Mouse (Mus musculus): Measurements from ENCODE around the gene Card19. TPM values are rescaled to one million over a fixed set of nuclear protein-coding genes. Genes with fewer than 3 reads are reported as not detected.

Card19 gene
- polyA plus RNA-seq (2017; shearing (Covaris generic)): 79.3 TPM

DNA sequence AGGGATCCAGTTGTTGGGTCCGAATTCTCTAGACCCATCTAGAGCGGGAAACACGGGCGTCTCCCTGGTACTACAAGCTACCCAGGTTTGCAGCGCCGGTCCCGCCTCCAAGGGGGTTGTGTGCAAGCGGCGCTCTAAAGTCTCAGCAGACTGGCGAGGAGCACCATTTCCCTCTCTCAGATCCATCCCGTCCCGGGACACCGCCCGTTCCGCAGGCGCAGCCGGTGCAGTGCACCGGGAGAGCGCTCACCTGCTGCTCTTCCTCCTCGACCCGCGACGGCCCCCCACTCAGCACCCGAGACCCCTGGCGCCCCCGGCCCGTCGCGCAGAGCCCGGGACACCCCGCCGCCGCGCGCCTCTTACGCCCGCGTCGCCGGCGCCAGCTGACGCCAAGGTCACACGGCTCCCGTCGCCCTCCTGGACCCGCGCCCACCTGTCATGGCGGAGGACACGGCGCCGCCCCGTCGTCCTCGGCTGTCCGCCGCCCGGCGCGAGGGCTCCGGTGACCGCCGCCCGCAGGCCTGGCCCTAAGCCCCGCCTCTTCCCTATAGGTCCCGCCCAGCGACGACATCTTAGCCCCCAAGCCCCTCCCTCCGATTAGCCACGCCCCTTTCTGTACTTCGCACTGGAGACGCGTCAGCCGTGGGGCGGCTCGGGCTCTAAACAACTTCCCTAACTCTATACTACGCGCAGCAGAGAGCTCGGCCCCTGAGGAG is at the start of gene Card19:
TSS of gene Card19 (minus strand) at position 534 of the 716 bp plus-strand sequence.

DNA sequence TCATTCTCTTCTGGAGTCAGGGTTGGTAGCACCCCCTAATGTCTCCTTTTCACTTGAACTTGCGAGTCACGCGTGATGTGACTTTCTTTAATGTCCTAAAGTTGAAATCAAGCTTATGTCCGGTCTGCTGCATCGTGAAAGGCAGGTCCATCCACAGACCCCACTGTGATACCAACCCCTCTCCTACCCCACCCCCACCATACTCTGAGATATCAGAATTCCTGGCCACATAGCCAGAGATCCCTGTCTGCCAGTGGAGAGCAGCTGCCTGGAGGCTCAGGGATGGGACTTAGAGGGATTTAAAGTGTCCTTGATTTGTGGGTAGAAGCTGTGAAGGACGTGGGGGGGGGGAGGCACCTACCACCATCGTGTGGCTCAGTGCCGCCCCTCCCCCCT is 32.6 kb upstream of the Card19 start, which contains the start of gene Susd3:
TSS of gene Susd3 (minus strand) at position 240 of the 396 bp plus-strand sequence.

DNA sequence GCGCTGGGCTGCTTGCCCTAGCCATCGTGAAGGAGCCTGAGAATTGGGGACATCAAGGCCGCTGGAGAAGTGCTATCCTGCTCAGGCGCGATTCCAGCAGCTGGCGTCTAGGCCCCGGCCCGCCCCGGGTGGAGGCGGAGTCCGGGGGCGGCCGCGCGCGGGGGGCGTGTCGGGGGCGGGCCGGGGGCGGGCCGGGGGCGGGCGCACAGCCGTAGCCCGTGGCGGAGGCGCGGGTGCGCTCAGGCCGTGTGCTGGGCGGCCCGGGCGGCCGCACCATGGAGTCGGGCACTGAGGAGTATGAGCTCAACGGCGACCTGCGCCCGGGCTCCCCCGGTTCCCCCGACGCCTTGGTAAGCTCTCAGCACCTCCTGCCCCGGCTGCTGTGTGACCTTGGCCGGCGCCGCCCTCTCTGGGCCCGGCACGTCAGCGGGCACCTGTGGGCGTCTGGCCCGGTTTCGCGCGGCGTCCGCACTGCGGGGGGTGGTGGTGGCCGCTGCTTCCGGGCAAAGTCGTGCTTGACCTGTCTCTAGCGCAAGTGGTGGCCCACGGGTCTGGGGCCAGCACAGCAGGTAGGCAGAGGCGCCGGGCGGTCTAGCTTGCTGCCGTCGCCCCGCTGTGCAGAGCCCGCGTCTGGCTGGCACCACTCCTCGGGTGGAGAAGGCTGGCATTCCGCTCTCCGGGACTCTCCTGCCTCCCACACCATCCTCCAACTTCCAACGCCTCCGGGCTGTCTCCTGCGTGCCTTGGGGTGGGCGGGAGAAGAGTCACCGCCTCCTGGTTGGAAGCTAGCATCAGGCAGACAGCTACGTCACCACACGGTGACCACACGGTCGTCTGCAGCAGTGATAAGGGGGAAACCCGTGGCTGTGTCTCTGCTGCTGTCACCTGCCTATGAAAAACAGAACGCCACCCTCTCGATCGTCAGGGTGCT is 28.3 kb downstream of the Card19 start, which contains the start of gene Ninj1:
TSS of gene Ninj1 (plus strand) at position 198 of the 931 bp plus-strand sequence.

Other genes starting within 250 kb of the Card19 start
- gene Fam120a, start 248.0 kb downstream of the Card19 start, polyA plus RNA-seq (2017; shearing (Covaris generic)): 70.4 TPM
- not detected for gene Wnk2, start 68.0 kb downstream of the Card19 start, polyA plus RNA-seq (2017; shearing (Covaris generic))
- 76.6 TPM for gene Ninj1, start 28.6 kb downstream of the Card19 start, polyA plus RNA-seq (2017; shearing (Covaris generic))
- gene Susd3, start 32.7 kb upstream of the Card19 start, polyA plus RNA-seq (2017; shearing (Covaris generic)): 25.2 TPM
- 34.2 TPM for gene Fgd3, start 104.3 kb upstream of the Card19 start, polyA plus RNA-seq (2017; shearing (Covaris generic))
- 27.1 TPM for gene Bicd2, start 125.5 kb upstream of the Card19 start, polyA plus RNA-seq (2017; shearing (Covaris generic))
- 15.8 TPM for gene Ippk, start 205.2 kb upstream of the Card19 start, polyA plus RNA-seq (2017; shearing (Covaris generic))